Mouse (Mus musculus): ENCODE results near the gene Gm21317. TPM values are rescaled to one million over a fixed set of nuclear protein-coding genes. Genes with fewer than 3 reads are reported as not detected.

Gene Gm21317
- polyA plus RNA-seq (2015; fragmentation: Illumina TruSeq; extraction: RNeasy Lipid Tissue Mini Kit (QIAGEN cat#74804); ENCODE audit: insufficient read depth, low read depth, low replicate concordance), result not detected

DNA sequence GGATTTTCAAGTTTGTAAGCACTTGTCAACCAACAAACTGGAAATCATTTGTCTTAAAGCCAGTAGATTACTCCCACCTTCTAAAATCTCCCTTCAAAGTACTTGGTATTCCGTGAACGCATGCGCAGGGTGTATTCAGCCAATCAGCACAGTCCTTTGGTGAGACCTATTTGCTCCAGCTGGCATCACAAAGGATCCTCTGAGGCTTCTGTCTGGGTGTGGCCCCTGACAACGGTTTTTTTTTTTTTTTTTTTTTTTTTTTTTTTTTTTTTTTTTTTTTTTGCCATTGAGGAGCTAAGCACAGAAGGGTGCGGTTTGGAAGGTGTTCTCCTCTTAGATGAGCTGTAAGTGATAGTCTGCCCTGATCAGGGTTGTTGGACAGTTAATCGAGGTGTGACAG lies at the start of gene Gm21317:
TSS of gene Gm21317 (plus strand) at position 301 of the 400 bp plus-strand sequence.

Data from pancreas, adult 10 weeks (tissue).